ENCODE assay signal across 24 mouse cellular contexts in genomic region chr15:97528291-97529050, GRCm38 (mm10).
DNase-seq lines count a peak whose midpoint lies in the region; ATAC-seq lines count a peak whose summit lies in the region.
"Had no signal": no experiment of that assay in that cellular context is flagged by ENCODE, and none has a peak within 500 bp of the region (broad histone marks: within the 10 kb centered on the region; RNA-seq: fewer than 3 reads in every experiment).

No protein-coding gene starts in this region.

- WGBS in midbrain, embryonic 14.5 days, result 87% methylated on average over 11 of the region's 11 CpGs
- 89% methylated on average over 11 of the region's 11 CpGs for WGBS in midbrain, embryonic 11.5 days

- H3K27me3 ChIP-seq in midbrain, embryonic 14.5 days (ENCODE audit: control insufficient read depth, insufficient read depth, low read length), result no peaks in the 10 kb centered on the region
- H3K27me3 ChIP-seq in midbrain, embryonic 11.5 days (ENCODE audit: control insufficient read depth, insufficient read depth, low read length), result no peaks in the 10 kb centered on the region
- H3K27me3 ChIP-seq: CH12.LX; embryonic facial prominence, embryonic 12.5 days; forebrain, embryonic 12.5 days had no signal

- no peaks in the 10 kb centered on the region for H3K4me1 ChIP-seq in midbrain, embryonic 14.5 days (ENCODE audit: control insufficient read depth, insufficient read depth, low read length)
- no peaks in the 10 kb centered on the region for H3K4me1 ChIP-seq in midbrain, embryonic 11.5 days (ENCODE audit: control insufficient read depth, insufficient read depth, low read length)
- H3K4me1 ChIP-seq: embryonic facial prominence, embryonic 12.5 days; forebrain, embryonic 10.5 days; forebrain, embryonic 12.5 days had no signal

- no peaks in the 10 kb centered on the region for H3K9me3 ChIP-seq in midbrain, embryonic 14.5 days (ENCODE audit: control insufficient read depth, low read length)
- no peaks in the 10 kb centered on the region for H3K9me3 ChIP-seq in midbrain, embryonic 11.5 days (ENCODE audit: control insufficient read depth, low read length)
- H3K9me3 ChIP-seq: embryonic facial prominence, embryonic 10.5 days; embryonic facial prominence, embryonic 12.5 days; forebrain, embryonic 10.5 days; forebrain, embryonic 12.5 days had no signal

- H3K4me2 ChIP-seq in midbrain, embryonic 14.5 days (ENCODE audit: low read length), result no peak overlapping the region
- H3K4me2 ChIP-seq in midbrain, embryonic 11.5 days, result no peak overlapping the region
- H3K4me2 ChIP-seq: embryonic facial prominence, embryonic 12.5 days; forebrain, embryonic 12.5 days had no signal

- H3K36me3 ChIP-seq in midbrain, embryonic 14.5 days (ENCODE audit: control insufficient read depth, insufficient read depth, low read length), result no peaks in the 10 kb centered on the region
- no peaks in the 10 kb centered on the region for H3K36me3 ChIP-seq in midbrain, embryonic 11.5 days (ENCODE audit: control insufficient read depth, insufficient read depth, low read length)
- H3K36me3 ChIP-seq: embryonic facial prominence, embryonic 10.5 days; embryonic facial prominence, embryonic 12.5 days; forebrain, embryonic 10.5 days; forebrain, embryonic 12.5 days; G1E had no signal

- no peak overlapping the region for H3K9ac ChIP-seq in midbrain, embryonic 14.5 days (replicated peaks; ENCODE audit: low read length)
- no peak overlapping the region for H3K9ac ChIP-seq in midbrain, embryonic 11.5 days (ENCODE audit: low read length)
- H3K9ac ChIP-seq: embryonic facial prominence, embryonic 12.5 days; forebrain, embryonic 12.5 days had no signal

- ATAC-seq in midbrain, embryonic 14.5 days (ENCODE audit: low FRiP score, low TSS enrichment), result no peak
- no peak for ATAC-seq in midbrain, embryonic 11.5 days (ENCODE audit: low FRiP score)
- ATAC-seq: CD4-positive, CD25-positive, alpha-beta regulatory T cell, adult 4 months; forebrain, embryonic 14.5 days; forebrain, embryonic 16.5 days had no signal

- H3K4me3 ChIP-seq in midbrain, embryonic 14.5 days (replicated peaks; ENCODE audit: low read depth, low read length), result no peak overlapping the region
- H3K4me3 ChIP-seq in midbrain, embryonic 11.5 days (ENCODE audit: low read depth, low read length), result no peak overlapping the region
- H3K4me3 ChIP-seq: embryonic facial prominence, embryonic 10.5 days; embryonic facial prominence, embryonic 12.5 days; forebrain, embryonic 10.5 days; forebrain, embryonic 12.5 days had no signal

- DNase-seq in midbrain, embryonic 14.5 days, result no peak
- no peak for DNase-seq in midbrain, embryonic 11.5 days (ENCODE audit: low spot score, missing footprints)
- DNase-seq in 3T3-L1 (ENCODE audit: low read depth, low spot score) (peak; percentile 69), NIH3T3 (ENCODE audit: low read depth) (peak; percentile 68)
- no peak for DNase-seq in embryo, embryonic 10.5 days (ENCODE audit: low spot score)
- DNase-seq: adrenal gland, adult 2 months; adrenal gland, postnatal 10 days; adrenal gland, postnatal 25 days; B cell, adult 2 months; cerebellum, adult 11 months; cerebellum, adult 18-20 months; cerebellum, adult 8-10 months; cerebellum, adult 9-11 months; cerebellum, postnatal 14 days; cerebellum, postnatal 36 days had no signal

- H3K27ac ChIP-seq in midbrain, embryonic 14.5 days (replicated peaks; ENCODE audit: low read depth, low read length), result 0 out of 2 replicates have a peak overlapping the region, but pooled peaks have one; percentile 17
- H3K27ac ChIP-seq in midbrain, embryonic 11.5 days (ENCODE audit: low read depth, low read length), result no peak overlapping the region
- H3K27ac ChIP-seq: embryonic facial prominence, embryonic 10.5 days; embryonic facial prominence, embryonic 12.5 days; forebrain, embryonic 10.5 days; forebrain, embryonic 12.5 days had no signal

Comparison
In these comparisons a context has a peak if more than half of its experiments do, and no peak if none do; other contexts are left out.
1. DNase-seq: peak in 3T3-L1 (single experiment) and NIH3T3 (single experiment); none in midbrain, embryonic 14.5 days (single experiment), midbrain, embryonic 11.5 days (single experiment) and embryo, embryonic 10.5 days (single experiment).